Mouse (Mus musculus): ENCODE measurements at regions not wholly inside any gene's neighbourhood (a gene's known extent, or its start where the extent isn't known, plus 50 kb on each side); places are given as distances from the start of the nearest gene placed in this dataset.

GRCm38 (mm10) chr11:117571858-117572257 lies 82.2 kb upstream of the Tnrc6c start:
- TF ChIP-seq CHD2 (IDR thresholded peaks at IDR 0.05; ENCODE audit: low read depth, low read length) (no peak), MAFK (IDR thresholded peaks at IDR 0.05; ENCODE audit: insufficient read depth, low read depth, low read length) (no peak)

Measured in ES-E14 (cell line).